Mouse (Mus musculus) midbrain, postnatal 0 days (tissue): Measurements from ENCODE around the gene Dexi. TPM values are rescaled to one million over a fixed set of nuclear protein-coding genes. Genes with fewer than 3 reads are reported as not detected.

Experiments
- ATAC-seq: fragments of 200-750 bp; cut with Nextera tagmentation; 2 replicates; pipeline ENCODE4 v1.8.0; 2017; ENCODE audit warnings: moderate number of reproducible peaks, mild to moderate bottlenecking, moderate TSS enrichment, moderate library complexity; ENCODE audit not compliant: low FRiP score
- DNase-seq: peaks from one replicate; pipeline ENCODE4 v3.0.0-alpha.2; 2015; ENCODE audit warnings: low spot score
- H3K27ac ChIP-seq: fragments of 300-500 bp; sonication (generic); 2 replicates; pipeline ENCODE4 v1.5.1; 2014; ENCODE audit warnings: low read depth, mild to moderate bottlenecking, low read length, mixed read lengths
- H3K27me3 ChIP-seq: fragments of 300-500 bp; sonication (generic); 2 replicates; pipeline ENCODE4 v1.6.1; 2014; ENCODE audit warnings: low read length, control low read depth, mixed read lengths; ENCODE audit not compliant: insufficient read depth
- H3K36me3 ChIP-seq: fragments of 300-500 bp; sonication (generic); 2 replicates; pipeline ENCODE4 v1.6.1; 2014; ENCODE audit warnings: low read length, control low read depth, mixed read lengths; ENCODE audit not compliant: insufficient read depth
- H3K4me1 ChIP-seq: fragments of 300-500 bp; sonication (generic); 2 replicates; pipeline ENCODE4 v1.6.1; 2014; ENCODE audit warnings: mild to moderate bottlenecking, control low read depth, antibody characterized with exemption, low read length, mixed read lengths; ENCODE audit not compliant: insufficient read depth
- H3K4me2 ChIP-seq: fragments of 300-500 bp; sonication (generic); 2 replicates; pipeline ENCODE4 v1.6.1; 2014; ENCODE audit warnings: low read depth, mild to moderate bottlenecking, low read length, mixed read lengths; ENCODE audit not compliant: poor library complexity, severe bottlenecking
- H3K4me3 ChIP-seq: fragments of 300-500 bp; sonication (generic); 2 replicates; pipeline ENCODE4 v1.5.1; 2014; ENCODE audit warnings: low read depth, mild to moderate bottlenecking, low read length, moderate library complexity
- H3K9ac ChIP-seq: fragments of 300-500 bp; sonication (generic); replicated peaks from 2 replicates; pipeline ENCODE4 v1.6.1; 2014; ENCODE audit warnings: mild to moderate bottlenecking, low read length, moderate library complexity, mixed read lengths; ENCODE audit not compliant: poor library complexity, severe bottlenecking
- H3K9me3 ChIP-seq: fragments of 300-500 bp; sonication (generic); 2 replicates; pipeline ENCODE4 v1.6.1; 2016; ENCODE audit warnings: low read length, control low read depth
- CTCF ChIP-seq: IDR thresholded peaks from 2 replicates; pipeline ENCODE4 v1.5.1; 2016; ENCODE audit warnings: antibody characterized with exemption, mild to moderate bottlenecking
- WGBS: fragments of 180-500 bp; shearing (Covaris S2); extraction: QIAGEN DNeasy Blood & Tissue Kit; methylation state at CpG from one replicate; pipeline ENCODE4 v1.1.7; 2014; 5-methylcytosine and 5-hydroxymethylcytosine counted together
- polyA plus RNA-seq: library from polyadenylated mRNA; unstranded; fragments of >200 nt; fragmentation: Nextera tagmentation; extraction: Ambion mirVana; gene quantifications from 2 replicates; pipeline ENCODE4 v1.2.1, GENCODE M21; 2015
- total RNA-seq: library from RNA; depleted of rRNA; stranded (reverse); fragments of >200 nt; gene quantifications from 2 replicates; pipeline ENCODE4 v1.2.3, GENCODE M21; 2014

The Dexi gene
- total and polyA plus RNA-seq, 2 experiments from 2014 or later: 18.2 to 38.0 TPM

GRCm38 (mm10) chr16:10575915-10576314 is 33.1 kb upstream of the Dexi start:
- DNase-seq (no peak), ATAC-seq (no peak)
- 84% methylated on average over 4 of the region's 4 CpGs for WGBS
- H3K4me1 ChIP-seq: no peaks in the 10 kb centered on the region
- no peak for TF ChIP-seq CTCF
- H3K9me3 ChIP-seq: no peaks in the 10 kb centered on the region
- H3K27ac ChIP-seq: no peak overlapping the region
- H3K36me3 ChIP-seq: peaks cover 71% of the 10 kb centered on the region
- H3K27me3 ChIP-seq: no peaks in the 10 kb centered on the region
- H3K4me3 ChIP-seq: no peak overlapping the region
- H3K9ac ChIP-seq: no peak overlapping the region
- no peak overlapping the region for H3K4me2 ChIP-seq

GRCm38 (mm10) chr16:10574936-10575335 is 32.1 kb upstream of the Dexi start:
- ATAC-seq (no peak), DNase-seq (peak; percentile 15)
- Histone ChIP-seq H3K4me3 (no peak overlapping the region), H3K36me3 (peaks cover 69% of the 10 kb centered on the region), H3K9me3 (no peaks in the 10 kb centered on the region), H3K27me3 (no peaks in the 10 kb centered on the region), H3K27ac (no peak overlapping the region), H3K4me1 (no peaks in the 10 kb centered on the region), H3K4me2 (no peak overlapping the region), H3K9ac (no peak overlapping the region)
- TF ChIP-seq CTCF: no peak
- WGBS: 76% methylated on average over 2 of the region's 2 CpGs

- WGBS: 52% methylated on average over 2 of the region's 2 CpGs
- H3K4me2 ChIP-seq: no peak overlapping the region
- ATAC-seq (no peak), DNase-seq (peak; percentile 58)
- peaks cover 58% of the 10 kb centered on the region for H3K36me3 ChIP-seq
- H3K9ac ChIP-seq: no peak overlapping the region
- H3K4me1 ChIP-seq: no peaks in the 10 kb centered on the region
- TF ChIP-seq CTCF: peak; percentile 72
- H3K27me3 ChIP-seq: no peaks in the 10 kb centered on the region
- no peak overlapping the region for H3K4me3 ChIP-seq
- H3K27ac ChIP-seq: no peak overlapping the region
- H3K9me3 ChIP-seq: no peaks in the 10 kb centered on the region
These were observed 29.0 kb upstream of the Dexi start for GRCm38 (mm10) chr16:10571820-10572219.

- WGBS: 80% methylated on average over 1 of the region's 1 CpGs
- no peaks in the 10 kb centered on the region for H3K9me3 ChIP-seq
- H3K27me3 ChIP-seq: no peaks in the 10 kb centered on the region
- DNase-seq: no peak
- no peak overlapping the region for H3K27ac ChIP-seq
- no peak overlapping the region for H3K9ac ChIP-seq
- no peak for TF ChIP-seq CTCF
- H3K36me3 ChIP-seq: peaks cover 49% of the 10 kb centered on the region
- H3K4me3 ChIP-seq: no peak overlapping the region
- no peak for ATAC-seq
- no peaks in the 10 kb centered on the region for H3K4me1 ChIP-seq
- H3K4me2 ChIP-seq: no peak overlapping the region
These were observed 27.9 kb upstream of the Dexi start for GRCm38 (mm10) chr16:10570708-10571107.

- peaks cover 44% of the 10 kb centered on the region for H3K36me3 ChIP-seq
- no peak overlapping the region for H3K4me2 ChIP-seq
- 90% methylated on average over 5 of the region's 5 CpGs for WGBS
- no peak overlapping the region for H3K27ac ChIP-seq
- H3K9me3 ChIP-seq: no peaks in the 10 kb centered on the region
- H3K27me3 ChIP-seq: no peaks in the 10 kb centered on the region
- no peak for DNase-seq
- H3K4me1 ChIP-seq: no peaks in the 10 kb centered on the region
- H3K4me3 ChIP-seq: no peak overlapping the region
- no peak for TF ChIP-seq CTCF
- no peak for ATAC-seq
- H3K9ac ChIP-seq: no peak overlapping the region
These were observed 27.0 kb upstream of the Dexi start for GRCm38 (mm10) chr16:10569809-10570395.

- ATAC-seq (no peak), DNase-seq (no peak)
- H3K9ac ChIP-seq: no peak overlapping the region
- H3K27me3 ChIP-seq: no peaks in the 10 kb centered on the region
- H3K4me1 ChIP-seq: no peaks in the 10 kb centered on the region
- no peak overlapping the region for H3K4me3 ChIP-seq
- no peaks in the 10 kb centered on the region for H3K9me3 ChIP-seq
- H3K27ac ChIP-seq: no peak overlapping the region
- no peak overlapping the region for H3K4me2 ChIP-seq
- peaks cover 41% of the 10 kb centered on the region for H3K36me3 ChIP-seq
- no peak for TF ChIP-seq CTCF
- 90% methylated on average over 4 of the region's 4 CpGs for WGBS
These were observed 24.3 kb upstream of the Dexi start for GRCm38 (mm10) chr16:10567153-10567552.
